Mouse (Mus musculus) liver, embryonic 11.5 days (tissue): Measurements from ENCODE around the gene Adora1. TPM values are rescaled to one million over a fixed set of nuclear protein-coding genes. Genes with fewer than 3 reads are reported as not detected.
A peak's percentile ranks its signal among the peaks of the same experiment; 100 is the strongest.

Source experiments
- ATAC-seq: fragments of 200-750 bp; cut with Nextera tagmentation; replicated peaks from 2 replicates; pipeline ENCODE4 v1.8.0; 2017; ENCODE audit warnings: moderate number of reproducible peaks, mild to moderate bottlenecking, moderate TSS enrichment, moderate library complexity; ENCODE audit not compliant: low FRiP score
- DNase-seq: peaks from one replicate; pipeline ENCODE4 v3.0.0-alpha.2; 2017; ENCODE audit warnings: low spot score
- H3K27ac ChIP-seq: fragments of 300-500 bp; sonication (generic); 2 replicates; pipeline ENCODE4 v1.5.1; 2014; ENCODE audit warnings: mild to moderate bottlenecking, low read depth, low read length, control low read depth
- H3K27me3 ChIP-seq: fragments of 300-500 bp; sonication (generic); replicated peaks from 2 replicates; pipeline ENCODE4 v1.6.1; 2014; ENCODE audit warnings: low read length, mixed read lengths; ENCODE audit not compliant: control insufficient read depth, insufficient read depth
- H3K36me3 ChIP-seq: fragments of 300-500 bp; sonication (generic); 2 replicates; pipeline ENCODE4 v1.6.1; 2014; ENCODE audit warnings: mild to moderate bottlenecking, low read length, moderate library complexity, mixed read lengths; ENCODE audit not compliant: control insufficient read depth, insufficient read depth
- H3K4me1 ChIP-seq: fragments of 300-500 bp; sonication (generic); replicated peaks from 2 replicates; pipeline ENCODE4 v1.6.1; 2014; ENCODE audit warnings: low read length, mixed read lengths; ENCODE audit not compliant: control insufficient read depth, insufficient read depth
- H3K4me2 ChIP-seq: fragments of 300-500 bp; sonication (generic); 2 replicates; pipeline ENCODE4 v1.6.1; 2014; ENCODE audit warnings: mild to moderate bottlenecking, control low read depth, moderate library complexity
- H3K4me3 ChIP-seq: fragments of 300-500 bp; sonication (generic); 2 replicates; pipeline ENCODE4 v1.5.1; 2014; ENCODE audit warnings: low read depth, low read length, control low read depth
- H3K9ac ChIP-seq: fragments of 300-500 bp; sonication (generic); 2 replicates; pipeline ENCODE4 v1.6.1; 2014; ENCODE audit warnings: low read depth, low read length, control low read depth
- H3K9me3 ChIP-seq: fragments of 300-500 bp; sonication (generic); 2 replicates; pipeline ENCODE4 v1.6.1; 2016; ENCODE audit warnings: low read length, inconsistent platforms, mixed read lengths; ENCODE audit not compliant: control insufficient read depth
- WGBS: fragments of 180-500 bp; shearing (Covaris S2); extraction: QIAGEN DNeasy Blood & Tissue Kit; methylation state at CpG from one replicate; pipeline ENCODE4 v1.1.7; 2014; 5-methylcytosine and 5-hydroxymethylcytosine counted together
- polyA plus RNA-seq: library from polyadenylated mRNA; unstranded; fragments of >200 nt; fragmentation: Nextera tagmentation; extraction: Ambion mirVana; gene quantifications from 2 replicates; pipeline ENCODE4 v1.2.1, GENCODE M21; 2014

Adora1 gene
- polyA plus RNA-seq, 1 experiment from 2014 or later = 0.29 TPM

GRCm38 (mm10) chr1:134225375-134225774 lies 9.9 kb downstream of the Adora1 start:
- Histone ChIP-seq H3K36me3 (no peaks in the 10 kb centered on the region), H3K4me2 (no peak overlapping the region), H3K27me3 (peaks cover 9% of the 10 kb centered on the region; the same call in 1 of the 2 replicates), H3K27ac (no peak overlapping the region), H3K9ac (no peak overlapping the region), H3K4me1 (peaks cover 3% of the 10 kb centered on the region; the same call in 1 of the 2 replicates), H3K9me3 (no peaks in the 10 kb centered on the region), H3K4me3 (no peak overlapping the region)
- WGBS = 83% methylated on average over 5 of the region's 5 CpGs
- no peak for ATAC-seq
- no peak for DNase-seq

GRCm38 (mm10) chr1:134224649-134225227 lies 10.5 kb downstream of the Adora1 start:
- no peaks in the 10 kb centered on the region for H3K9me3 ChIP-seq
- peaks cover 3% of the 10 kb centered on the region; the same call in 1 of the 2 replicates for H3K4me1 ChIP-seq
- no peak overlapping the region for H3K9ac ChIP-seq
- WGBS = 79% methylated on average over 12 of the region's 12 CpGs
- no peak overlapping the region for H3K4me2 ChIP-seq
- DNase-seq = no peak
- no peaks in the 10 kb centered on the region for H3K36me3 ChIP-seq
- H3K27me3 ChIP-seq = peaks cover 9% of the 10 kb centered on the region; the same call in 1 of the 2 replicates
- H3K4me3 ChIP-seq = no peak overlapping the region
- H3K27ac ChIP-seq = no peak overlapping the region
- ATAC-seq = no peak

- no peaks in the 10 kb centered on the region for H3K36me3 ChIP-seq
- WGBS = 42% methylated on average over 8 of the region's 8 CpGs
- no peak overlapping the region for H3K9ac ChIP-seq
- ATAC-seq = peak; percentile 45; the same call in 1 of the 2 replicates
- H3K9me3 ChIP-seq = no peaks in the 10 kb centered on the region
- peaks cover 3% of the 10 kb centered on the region; the same call in 1 of the 2 replicates for H3K4me1 ChIP-seq
- H3K27ac ChIP-seq = no peak overlapping the region
- peaks cover 9% of the 10 kb centered on the region; the same call in 1 of the 2 replicates for H3K27me3 ChIP-seq
- no peak overlapping the region for H3K4me3 ChIP-seq
- H3K4me2 ChIP-seq = no peak overlapping the region
- DNase-seq = no peak
Observed at GRCm38 (mm10) chr1:134222122-134223055, 12.8 kb downstream of the Adora1 start.

- WGBS = 85% methylated on average over 1 of the region's 1 CpGs
- no peak overlapping the region for H3K9ac ChIP-seq
- H3K4me3 ChIP-seq = no peak overlapping the region
- peaks cover 7% of the 10 kb centered on the region; the same call in 1 of the 2 replicates for H3K27me3 ChIP-seq
- H3K27ac ChIP-seq = no peak overlapping the region
- H3K4me2 ChIP-seq = no peak overlapping the region
- peaks cover 3% of the 10 kb centered on the region; the same call in 1 of the 2 replicates for H3K4me1 ChIP-seq
- ATAC-seq = no peak
- no peaks in the 10 kb centered on the region for H3K9me3 ChIP-seq
- no peak for DNase-seq
- H3K36me3 ChIP-seq = no peaks in the 10 kb centered on the region
Observed at GRCm38 (mm10) chr1:134221172-134221571, 14.1 kb downstream of the Adora1 start.

- 81% methylated on average over 5 of the region's 5 CpGs for WGBS
- Histone ChIP-seq H3K4me3 (no peak overlapping the region), H3K27ac (no peak overlapping the region), H3K9ac (no peak overlapping the region), H3K4me2 (no peak overlapping the region), H3K27me3 (peaks cover 5% of the 10 kb centered on the region), H3K4me1 (peaks cover 3% of the 10 kb centered on the region; the same call in 1 of the 2 replicates), H3K36me3 (no peaks in the 10 kb centered on the region), H3K9me3 (no peaks in the 10 kb centered on the region)
- DNase-seq = no peak
- ATAC-seq = no peak
Observed at GRCm38 (mm10) chr1:134219608-134220007, 15.6 kb downstream of the Adora1 start.

GRCm38 (mm10) chr1:134217942-134218341 lies 17.3 kb downstream of the Adora1 start:
- no peak for ATAC-seq
- 70% methylated on average over 3 of the region's 3 CpGs for WGBS

GRCm38 (mm10) chr1:134217028-134217481 lies 18.2 kb downstream of the Adora1 start:
- H3K9me3 ChIP-seq = no peaks in the 10 kb centered on the region
- 61% methylated on average over 12 of the region's 12 CpGs for WGBS
- ATAC-seq (no peak), DNase-seq (no peak)
- H3K27ac ChIP-seq = no peak overlapping the region
- H3K36me3 ChIP-seq = no peaks in the 10 kb centered on the region
- H3K9ac ChIP-seq = no peak overlapping the region
- H3K4me2 ChIP-seq = no peak overlapping the region
- H3K4me3 ChIP-seq = no peak overlapping the region
- peaks cover 2% of the 10 kb centered on the region; the same call in 1 of the 2 replicates for H3K27me3 ChIP-seq
- H3K4me1 ChIP-seq = peaks cover 10% of the 10 kb centered on the region

More at GRCm38 (mm10) chr1:134217942-134218341, 17.3 kb downstream of the Adora1 start:
- no peak overlapping the region for H3K4me3 ChIP-seq
- H3K4me1 ChIP-seq = peaks cover 11% of the 10 kb centered on the region
- H3K27ac ChIP-seq = no peak overlapping the region
- H3K4me2 ChIP-seq = no peak overlapping the region
- DNase-seq = no peak
- peaks cover 2% of the 10 kb centered on the region; the same call in 1 of the 2 replicates for H3K27me3 ChIP-seq
- no peaks in the 10 kb centered on the region for H3K9me3 ChIP-seq
- no peaks in the 10 kb centered on the region for H3K36me3 ChIP-seq
- H3K9ac ChIP-seq = no peak overlapping the region

GRCm38 (mm10) chr1:134216629-134216971 lies 18.6 kb downstream of the Adora1 start:
- Histone ChIP-seq H3K4me2 (no peak overlapping the region), H3K27ac (no peak overlapping the region), H3K4me3 (no peak overlapping the region), H3K27me3 (peaks cover 2% of the 10 kb centered on the region; the same call in 1 of the 2 replicates), H3K9me3 (no peaks in the 10 kb centered on the region), H3K9ac (no peak overlapping the region), H3K36me3 (no peaks in the 10 kb centered on the region), H3K4me1 (peaks cover 10% of the 10 kb centered on the region)
- ATAC-seq (no peak), DNase-seq (no peak)
- WGBS = 78% methylated on average over 2 of the region's 2 CpGs
